Mouse (Mus musculus): ENCODE measurements around the gene Mrpl51. TPM values are rescaled to one million over a fixed set of nuclear protein-coding genes. Genes with fewer than 3 reads are reported as not detected.

The Mrpl51 gene
- polyA plus RNA-seq (2014; fragmentation: Nextera tagmentation; extraction: Ambion mirVana): 226 and 234 TPM in 2 replicates

GRCm38 (mm10) chr6:125191332-125192015, at the start of gene Mrpl51, which contains the start of gene Ncapd2:
Gene Mrpl51, plus strand, starts transcription at chr6:125191801.
Gene Ncapd2, minus strand, starts transcription at chr6:125191701.
- peak within 1 kb of the TSS; percentile 80 for H3K9ac ChIP-seq (ENCODE audit: low read depth, low read length)
- no peaks in the 10 kb centered on the region for H3K27me3 ChIP-seq (ENCODE audit: control insufficient read depth, insufficient read depth, low read length)
- peak within 1 kb of the TSS; percentile 65 for H3K4me2 ChIP-seq
- H3K9me3 ChIP-seq (replicated peaks; ENCODE audit: control insufficient read depth, low read length): no peaks in the 10 kb centered on the region
- WGBS (ENCODE audit: insufficient replicate concordance): under 1% methylated on average over 54 of the region's 54 CpGs
- H3K4me1 ChIP-seq (ENCODE audit: control insufficient read depth, insufficient read depth, low read length): peaks cover 11% of the 10 kb centered on the region
- peaks cover 30% of the 10 kb centered on the region for H3K36me3 ChIP-seq (ENCODE audit: control insufficient read depth, insufficient read depth, low read length)
- peak; percentile 95 for ATAC-seq (replicated peaks; ENCODE audit: insufficient number of reproducible peaks, low FRiP score, low TSS enrichment)
- H3K4me3 ChIP-seq (ENCODE audit: low read depth, low read length): peak within 1 kb of the TSS; percentile 71
- peak within 1 kb of the TSS; percentile 97 for H3K27ac ChIP-seq (ENCODE audit: low read depth, low read length)

GRCm38 (mm10) chr6:125142436-125142835, 49.2 kb upstream of the Mrpl51 start:
- peaks cover 39% of the 10 kb centered on the region for H3K36me3 ChIP-seq (ENCODE audit: control insufficient read depth, insufficient read depth, low read length)
- no peak for ATAC-seq (replicated peaks; ENCODE audit: insufficient number of reproducible peaks, low FRiP score, low TSS enrichment)
- 89% methylated on average over 8 of the region's 8 CpGs for WGBS (ENCODE audit: insufficient replicate concordance)

GRCm38 (mm10) chr6:125143128-125143527, 48.5 kb upstream of the Mrpl51 start:
- peaks cover 35% of the 10 kb centered on the region for H3K36me3 ChIP-seq (ENCODE audit: control insufficient read depth, insufficient read depth, low read length)
- no peak overlapping the region for H3K4me2 ChIP-seq
- no peak overlapping the region for H3K4me3 ChIP-seq (ENCODE audit: low read depth, low read length)
- H3K27ac ChIP-seq (ENCODE audit: low read depth, low read length): no peak overlapping the region
- H3K4me1 ChIP-seq (ENCODE audit: control insufficient read depth, insufficient read depth, low read length): peaks cover 25% of the 10 kb centered on the region
- H3K27me3 ChIP-seq (ENCODE audit: control insufficient read depth, insufficient read depth, low read length): no peaks in the 10 kb centered on the region
- ATAC-seq (replicated peaks; ENCODE audit: insufficient number of reproducible peaks, low FRiP score, low TSS enrichment): no peak
- 78% methylated on average over 3 of the region's 3 CpGs for WGBS (ENCODE audit: insufficient replicate concordance)
- H3K9ac ChIP-seq (ENCODE audit: low read depth, low read length): no peak overlapping the region
- no peaks in the 10 kb centered on the region for H3K9me3 ChIP-seq (replicated peaks; ENCODE audit: control insufficient read depth, low read length)

More at GRCm38 (mm10) chr6:125142436-125142835, 49.2 kb upstream of the Mrpl51 start:
- no peaks in the 10 kb centered on the region for H3K27me3 ChIP-seq (ENCODE audit: control insufficient read depth, insufficient read depth, low read length)
- peaks cover 18% of the 10 kb centered on the region for H3K4me1 ChIP-seq (ENCODE audit: control insufficient read depth, insufficient read depth, low read length)
- H3K9ac ChIP-seq (ENCODE audit: low read depth, low read length): no peak overlapping the region
- H3K4me2 ChIP-seq: no peak overlapping the region
- H3K4me3 ChIP-seq (ENCODE audit: low read depth, low read length): no peak overlapping the region
- no peaks in the 10 kb centered on the region for H3K9me3 ChIP-seq (replicated peaks; ENCODE audit: control insufficient read depth, low read length)
- no peak overlapping the region for H3K27ac ChIP-seq (ENCODE audit: low read depth, low read length)

GRCm38 (mm10) chr6:125143904-125144303, 47.7 kb upstream of the Mrpl51 start:
- WGBS (ENCODE audit: insufficient replicate concordance): 84% methylated on average over 9 of the region's 9 CpGs
- H3K9ac ChIP-seq (ENCODE audit: low read depth, low read length): no peak overlapping the region
- peaks cover 30% of the 10 kb centered on the region for H3K36me3 ChIP-seq (ENCODE audit: control insufficient read depth, insufficient read depth, low read length)
- H3K4me3 ChIP-seq (ENCODE audit: low read depth, low read length): no peak overlapping the region
- no peaks in the 10 kb centered on the region for H3K9me3 ChIP-seq (replicated peaks; ENCODE audit: control insufficient read depth, low read length)
- no peak overlapping the region for H3K4me2 ChIP-seq
- H3K27me3 ChIP-seq (ENCODE audit: control insufficient read depth, insufficient read depth, low read length): no peaks in the 10 kb centered on the region
- ATAC-seq (replicated peaks; ENCODE audit: insufficient number of reproducible peaks, low FRiP score, low TSS enrichment): no peak
- H3K4me1 ChIP-seq (ENCODE audit: control insufficient read depth, insufficient read depth, low read length): peaks cover 31% of the 10 kb centered on the region
- no peak overlapping the region for H3K27ac ChIP-seq (ENCODE audit: low read depth, low read length)

GRCm38 (mm10) chr6:125145001-125145400, 46.6 kb upstream of the Mrpl51 start, which contains the start of gene Iffo1:
Gene Iffo1, plus strand, starts transcription at chr6:125145241.
- H3K9me3 ChIP-seq (replicated peaks; ENCODE audit: control insufficient read depth, low read length): no peaks in the 10 kb centered on the region
- H3K4me2 ChIP-seq: peak within 1 kb of the TSS; percentile 94
- H3K4me3 ChIP-seq (ENCODE audit: low read depth, low read length): peak within 1 kb of the TSS; percentile 82
- H3K27ac ChIP-seq (ENCODE audit: low read depth, low read length): peak within 1 kb of the TSS; percentile 86
- WGBS (ENCODE audit: insufficient replicate concordance): 0% methylated on average over 16 of the region's 16 CpGs
- peak within 1 kb of the TSS; percentile 86 for H3K9ac ChIP-seq (ENCODE audit: low read depth, low read length)
- peaks cover 21% of the 10 kb centered on the region for H3K36me3 ChIP-seq (ENCODE audit: control insufficient read depth, insufficient read depth, low read length)
- peak; percentile 87 for ATAC-seq (replicated peaks; ENCODE audit: insufficient number of reproducible peaks, low FRiP score, low TSS enrichment)
- peaks cover 40% of the 10 kb centered on the region for H3K4me1 ChIP-seq (ENCODE audit: control insufficient read depth, insufficient read depth, low read length)
- H3K27me3 ChIP-seq (ENCODE audit: control insufficient read depth, insufficient read depth, low read length): no peaks in the 10 kb centered on the region

- Histone ChIP-seq H3K4me1 (ENCODE audit: control insufficient read depth, insufficient read depth, low read length) (peaks cover 40% of the 10 kb centered on the region), H3K27ac (ENCODE audit: low read depth, low read length) (peak overlapping the region; percentile 86), H3K4me3 (ENCODE audit: low read depth, low read length) (peak overlapping the region; percentile 82), H3K9ac (ENCODE audit: low read depth, low read length) (peak overlapping the region; percentile 86), H3K4me2 (peak overlapping the region; percentile 94), H3K27me3 (ENCODE audit: control insufficient read depth, insufficient read depth, low read length) (no peaks in the 10 kb centered on the region), H3K9me3 (replicated peaks; ENCODE audit: control insufficient read depth, low read length) (no peaks in the 10 kb centered on the region), H3K36me3 (ENCODE audit: control insufficient read depth, insufficient read depth, low read length) (peaks cover 18% of the 10 kb centered on the region)
- ATAC-seq (replicated peaks; ENCODE audit: insufficient number of reproducible peaks, low FRiP score, low TSS enrichment): peak; percentile 62
- 2% methylated on average over 34 of the region's 35 CpGs for WGBS (ENCODE audit: insufficient replicate concordance)
Observed at GRCm38 (mm10) chr6:125145479-125145951, 46.1 kb upstream of the Mrpl51 start.

- no peaks in the 10 kb centered on the region for H3K9me3 ChIP-seq (replicated peaks; ENCODE audit: control insufficient read depth, low read length)
Observed at GRCm38 (mm10) chr6:125146148-125146547, 45.5 kb upstream of the Mrpl51 start.

GRCm38 (mm10) chr6:125146797-125147196, 44.8 kb upstream of the Mrpl51 start:
- peak overlapping the region; percentile 89 for H3K27ac ChIP-seq (ENCODE audit: low read depth, low read length)
- H3K4me3 ChIP-seq (ENCODE audit: low read depth, low read length): peak overlapping the region; percentile 82
- no peaks in the 10 kb centered on the region for H3K27me3 ChIP-seq (ENCODE audit: control insufficient read depth, insufficient read depth, low read length)
- 54% methylated on average over 4 of the region's 4 CpGs for whole genome bisulfite sequencing (ENCODE audit: insufficient replicate concordance)
- H3K36me3 ChIP-seq (ENCODE audit: control insufficient read depth, insufficient read depth, low read length): peaks cover 9% of the 10 kb centered on the region
- H3K9me3 ChIP-seq (replicated peaks; ENCODE audit: control insufficient read depth, low read length): no peaks in the 10 kb centered on the region
- peak overlapping the region; percentile 86 for H3K9ac ChIP-seq (ENCODE audit: low read depth, low read length)
- ATAC-seq (replicated peaks; ENCODE audit: insufficient number of reproducible peaks, low FRiP score, low TSS enrichment): no peak
- peak overlapping the region; percentile 94 for H3K4me2 ChIP-seq
- peaks cover 40% of the 10 kb centered on the region for H3K4me1 ChIP-seq (ENCODE audit: control insufficient read depth, insufficient read depth, low read length)

More at GRCm38 (mm10) chr6:125146148-125146547, 45.5 kb upstream of the Mrpl51 start:
- Histone ChIP-seq H3K4me1 (ENCODE audit: control insufficient read depth, insufficient read depth, low read length) (peaks cover 40% of the 10 kb centered on the region), H3K4me2 (peak overlapping the region; percentile 94), H3K36me3 (ENCODE audit: control insufficient read depth, insufficient read depth, low read length) (peaks cover 13% of the 10 kb centered on the region), H3K27ac (ENCODE audit: low read depth, low read length) (peak overlapping the region; percentile 7; the same call in 1 of the 2 replicates), H3K27me3 (ENCODE audit: control insufficient read depth, insufficient read depth, low read length) (no peaks in the 10 kb centered on the region), H3K4me3 (ENCODE audit: low read depth, low read length) (peak overlapping the region; percentile 82), H3K9ac (ENCODE audit: low read depth, low read length) (peak overlapping the region; percentile 86)
- ATAC-seq (replicated peaks; ENCODE audit: insufficient number of reproducible peaks, low FRiP score, low TSS enrichment): no peak
- WGBS (ENCODE audit: insufficient replicate concordance): 58% methylated on average over 7 of the region's 7 CpGs

Data from heart, embryonic 11.5 days (tissue).